Mouse (Mus musculus) midbrain, embryonic 14.5 days (tissue): ENCODE data around the gene Arid1b. TPM values are rescaled to one million over a fixed set of nuclear protein-coding genes. Genes with fewer than 3 reads are reported as not detected.

Experiments
- ATAC-seq: fragments of 200-750 bp; cut with Nextera tagmentation; 2 replicates; pipeline ENCODE4 v1.8.0; 2017; ENCODE audit warnings: moderate number of reproducible peaks, moderate library complexity; ENCODE audit not compliant: low FRiP score, low TSS enrichment
- DNase-seq: peaks from one replicate; pipeline ENCODE4 v3.0.0-alpha.2; 2015
- H3K27ac ChIP-seq: fragments of 300-500 bp; sonication (generic); replicated peaks from 2 replicates; pipeline ENCODE4 v1.5.1; 2014; ENCODE audit warnings: mild to moderate bottlenecking, low read depth, low read length, moderate library complexity
- H3K27me3 ChIP-seq: fragments of 300-500 bp; sonication (generic); 2 replicates; pipeline ENCODE4 v1.6.1; 2014; ENCODE audit warnings: low read length, control low read depth, mixed read lengths; ENCODE audit not compliant: control insufficient read depth, insufficient read depth
- H3K36me3 ChIP-seq: fragments of 300-500 bp; sonication (generic); 2 replicates; pipeline ENCODE4 v1.6.1; 2014; ENCODE audit warnings: low read length, control low read depth; ENCODE audit not compliant: control insufficient read depth, insufficient read depth
- H3K4me1 ChIP-seq: fragments of 300-500 bp; sonication (generic); 2 replicates; pipeline ENCODE4 v1.6.1; 2014; ENCODE audit warnings: mild to moderate bottlenecking, antibody characterized with exemption, low read length, control low read depth; ENCODE audit not compliant: control insufficient read depth, insufficient read depth
- H3K4me2 ChIP-seq: fragments of 300-500 bp; sonication (generic); 2 replicates; pipeline ENCODE4 v1.6.1; 2014; ENCODE audit warnings: mild to moderate bottlenecking, low read length, moderate library complexity
- H3K4me3 ChIP-seq: fragments of 300-500 bp; sonication (generic); replicated peaks from 2 replicates; pipeline ENCODE4 v1.5.1; 2014; ENCODE audit warnings: low read depth, low read length
- H3K9ac ChIP-seq: fragments of 300-500 bp; sonication (generic); replicated peaks from 2 replicates; pipeline ENCODE4 v1.6.1; 2014; ENCODE audit warnings: mild to moderate bottlenecking, low read length, moderate library complexity
- H3K9me3 ChIP-seq: fragments of 300-500 bp; sonication (generic); 2 replicates; pipeline ENCODE4 v1.6.1; 2016; ENCODE audit warnings: low read length, control low read depth, mixed read lengths; ENCODE audit not compliant: control insufficient read depth
- WGBS: fragments of 180-500 bp; shearing (Covaris S2); extraction: QIAGEN DNeasy Blood & Tissue Kit; methylation state at CpG from one replicate; pipeline ENCODE4 v1.1.7; 2014; 5-methylcytosine and 5-hydroxymethylcytosine counted together
- polyA plus RNA-seq: library from polyadenylated mRNA; unstranded; fragments of >200 nt; fragmentation: Nextera tagmentation; extraction: Ambion mirVana; gene quantifications from 2 replicates; pipeline ENCODE4 v1.2.1, GENCODE M21; 2014

The Arid1b gene
- polyA plus RNA-seq, 1 experiment from 2014 or later = 23.8 TPM

DNA sequence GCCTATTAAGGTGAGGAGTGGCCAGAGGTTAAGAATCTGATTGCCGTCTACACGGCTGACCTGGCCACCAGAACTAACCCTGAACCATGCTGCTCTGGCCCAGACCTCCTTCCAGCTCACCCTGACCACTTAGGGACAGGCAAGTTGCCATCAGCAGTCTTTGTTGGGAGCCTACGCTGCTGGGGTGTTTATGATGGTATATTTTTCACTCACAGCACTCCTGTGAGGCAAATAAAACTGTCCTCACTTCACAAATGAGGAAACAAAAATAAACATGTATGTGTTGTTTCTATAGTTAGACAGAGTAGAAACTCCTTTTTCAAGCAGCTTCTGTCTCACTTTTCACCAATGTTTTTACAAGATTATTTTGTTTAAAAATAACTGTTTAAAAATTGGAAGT lies 280.3 kb downstream of the Arid1b start:
- DNase-seq = no peak
- Histone ChIP-seq H3K9ac (no peak overlapping the region), H3K36me3 (peaks cover 2% of the 10 kb centered on the region; the same call in 1 of the 2 replicates), H3K27me3 (no peaks in the 10 kb centered on the region), H3K27ac (no peak overlapping the region), H3K4me3 (no peak overlapping the region), H3K4me2 (no peak overlapping the region), H3K9me3 (no peaks in the 10 kb centered on the region), H3K4me1 (0 out of 2 replicates have a peak, but pooled peaks cover 3% of the 10 kb centered on the region)
- 94% methylated on average over 3 of the region's 3 CpGs for WGBS
- no peak for ATAC-seq

DNA sequence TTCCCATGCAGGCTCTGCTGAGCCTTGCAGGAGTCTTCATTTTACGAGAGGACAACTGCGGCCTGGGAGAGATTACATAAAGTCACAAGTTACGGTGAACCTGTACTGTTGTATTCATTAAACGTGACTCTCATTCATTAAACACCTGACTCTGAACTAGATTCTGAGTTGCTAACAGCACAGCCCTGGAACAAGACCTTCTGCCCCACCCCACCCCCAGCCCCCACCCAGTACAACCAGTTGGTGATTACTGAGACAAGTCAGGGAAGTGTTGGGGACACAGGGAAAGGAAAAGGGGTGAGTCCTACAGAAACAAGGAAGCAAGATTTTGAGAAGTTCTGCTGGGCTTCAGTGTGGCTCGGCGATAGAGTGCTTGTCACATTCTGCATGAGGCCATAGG lies 281.6 kb downstream of the Arid1b start:
- H3K9me3 ChIP-seq = no peaks in the 10 kb centered on the region
- no peak overlapping the region for H3K27ac ChIP-seq
- no peak for DNase-seq
- 94% methylated on average over 6 of the region's 6 CpGs for WGBS
- no peak for ATAC-seq
- H3K36me3 ChIP-seq = peaks cover 10% of the 10 kb centered on the region; the same call in 1 of the 2 replicates
- H3K4me1 ChIP-seq = 0 out of 2 replicates have a peak, but pooled peaks cover 3% of the 10 kb centered on the region
- H3K9ac ChIP-seq = no peak overlapping the region
- no peak overlapping the region for H3K4me3 ChIP-seq
- H3K4me2 ChIP-seq = no peak overlapping the region
- H3K27me3 ChIP-seq = no peaks in the 10 kb centered on the region

DNA sequence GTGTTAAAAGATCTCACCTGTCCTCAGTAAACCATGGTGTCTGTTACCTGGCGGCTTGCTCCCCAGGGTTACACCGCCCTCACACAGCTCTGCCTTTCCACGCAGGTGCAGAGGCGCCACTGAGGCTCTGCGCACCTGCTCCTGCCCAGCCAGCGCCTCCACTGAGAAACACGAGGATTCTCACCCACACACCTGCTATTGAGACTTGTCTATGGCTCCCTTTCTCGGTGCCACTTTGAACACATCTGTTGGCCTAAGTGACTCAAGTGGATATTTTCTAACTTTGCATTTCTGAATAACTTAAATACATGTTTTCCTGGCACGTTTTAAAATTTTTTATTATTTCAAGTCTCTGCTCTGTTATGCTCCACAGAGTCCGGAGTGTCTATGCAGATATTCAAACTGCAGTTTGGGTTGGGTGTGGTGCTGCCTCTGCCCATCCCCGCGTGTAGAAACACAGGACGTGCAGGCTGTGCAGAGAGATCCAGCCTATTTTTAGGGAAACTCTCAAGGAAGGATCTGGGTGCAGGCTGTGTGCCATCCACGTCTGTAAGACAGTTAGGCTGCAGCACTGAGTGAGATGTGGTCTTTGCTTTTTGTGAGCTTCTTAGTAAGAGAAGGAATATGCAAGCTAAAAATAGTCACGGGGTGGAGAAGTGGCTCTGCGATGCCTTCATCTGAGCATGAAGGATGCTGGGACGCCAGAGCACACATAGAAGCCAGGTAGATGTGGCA lies 283.2 kb downstream of the Arid1b start:
- no peaks in the 10 kb centered on the region for H3K9me3 ChIP-seq
- H3K36me3 ChIP-seq = peaks cover 10% of the 10 kb centered on the region; the same call in 1 of the 2 replicates
- H3K4me2 ChIP-seq = no peak overlapping the region
- H3K9ac ChIP-seq = no peak overlapping the region
- ATAC-seq (no peak), DNase-seq (no peak)
- no peaks in the 10 kb centered on the region for H3K27me3 ChIP-seq
- no peak overlapping the region for H3K4me3 ChIP-seq
- no peaks in the 10 kb centered on the region for H3K4me1 ChIP-seq
- H3K27ac ChIP-seq = no peak overlapping the region
- WGBS = 93% methylated on average over 17 of the region's 17 CpGs

DNA sequence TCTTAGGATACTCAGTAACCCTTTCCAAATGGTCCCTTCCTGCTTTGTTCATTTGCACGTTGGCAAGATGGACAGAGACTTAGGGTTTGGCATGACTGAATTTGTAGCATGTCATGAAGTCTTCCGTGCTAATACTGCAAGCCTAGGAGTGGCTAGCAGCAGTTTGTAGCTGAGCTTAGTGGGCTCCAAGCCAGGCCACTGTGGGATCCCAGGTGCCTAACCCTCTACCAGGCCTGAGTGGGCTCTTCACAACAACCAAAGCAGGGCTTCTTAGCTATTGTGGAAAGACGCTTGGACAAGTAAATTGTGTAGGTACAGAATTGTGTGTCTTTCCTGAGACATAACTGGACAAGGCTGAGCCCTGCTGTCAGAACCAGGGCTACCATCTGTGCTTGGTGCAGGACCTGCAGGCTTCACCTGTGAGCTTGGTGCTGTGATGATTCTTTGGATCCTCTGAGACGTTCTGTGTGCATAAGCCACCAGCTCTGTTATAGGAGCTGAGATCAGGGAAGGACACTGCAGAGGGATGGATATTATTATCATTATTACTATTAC lies 286.4 kb downstream of the Arid1b start:
- no peak overlapping the region for H3K9ac ChIP-seq
- no peak overlapping the region for H3K4me2 ChIP-seq
- peaks cover 10% of the 10 kb centered on the region; the same call in 1 of the 2 replicates for H3K36me3 ChIP-seq
- H3K4me3 ChIP-seq = no peak overlapping the region
- H3K9me3 ChIP-seq = no peaks in the 10 kb centered on the region
- ATAC-seq (no peak), DNase-seq (no peak)
- peaks cover 7% of the 10 kb centered on the region for H3K4me1 ChIP-seq
- H3K27ac ChIP-seq = no peak overlapping the region
- WGBS = 85% methylated on average over 4 of the region's 4 CpGs
- no peaks in the 10 kb centered on the region for H3K27me3 ChIP-seq

DNA sequence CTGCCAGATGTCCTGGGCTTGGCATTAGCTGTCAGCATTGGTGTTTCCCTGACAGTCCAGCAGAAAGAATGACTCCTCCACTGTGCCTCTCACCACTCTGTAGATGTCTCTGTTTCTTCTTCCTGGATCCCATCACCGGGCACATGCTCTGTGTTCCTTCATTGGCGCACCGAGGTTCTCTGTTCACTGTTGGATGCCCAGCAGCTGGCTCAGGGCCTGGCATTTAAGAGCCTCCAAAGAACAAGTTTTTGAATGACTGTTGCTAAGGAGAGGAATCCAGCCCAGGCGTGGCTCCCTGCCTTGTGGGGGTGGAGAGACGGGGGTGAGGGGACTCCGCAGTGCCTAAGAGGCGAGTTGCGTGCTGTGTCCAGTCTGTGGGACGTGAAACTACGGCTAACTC lies 290.7 kb downstream of the Arid1b start:
- Histone ChIP-seq H3K4me3 (no peak overlapping the region), H3K36me3 (0 out of 2 replicates have a peak, but pooled peaks cover 5% of the 10 kb centered on the region), H3K27me3 (no peaks in the 10 kb centered on the region), H3K9me3 (no peaks in the 10 kb centered on the region), H3K27ac (no peak overlapping the region), H3K4me1 (peaks cover 26% of the 10 kb centered on the region), H3K4me2 (no peak overlapping the region), H3K9ac (no peak overlapping the region)
- ATAC-seq = no peak
- WGBS = 70% methylated on average over 10 of the region's 10 CpGs
- peak; percentile 60 for DNase-seq

DNA sequence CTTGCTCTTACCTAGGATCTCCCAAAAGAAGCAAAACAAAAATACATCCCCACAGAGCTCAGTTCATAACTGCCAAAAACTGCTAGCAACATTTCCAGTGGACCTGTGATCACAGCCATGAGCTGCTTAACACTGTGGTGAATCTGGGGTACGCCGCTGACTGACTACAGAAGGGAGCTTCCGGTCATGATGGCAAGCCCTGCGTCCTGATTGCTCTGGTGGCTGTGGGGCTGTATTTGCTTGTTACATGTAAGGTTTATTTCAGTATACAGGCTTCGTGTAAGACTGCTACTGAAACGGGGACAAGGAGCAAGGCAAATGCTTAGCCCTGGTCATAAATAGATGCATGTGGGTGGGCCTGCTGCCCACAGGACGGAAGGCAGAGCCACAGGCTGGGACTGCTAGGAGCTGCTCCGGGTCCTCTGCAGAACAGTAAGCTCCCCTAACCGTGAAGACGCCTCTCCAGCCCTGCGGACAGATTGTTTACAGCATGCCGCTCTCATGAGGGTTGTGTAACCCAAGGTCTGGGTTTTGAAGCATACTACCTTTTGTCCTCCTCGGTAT lies 291.8 kb downstream of the Arid1b start:
- peak; percentile 57; the same call in 1 of the 2 replicates for ATAC-seq
- H3K27ac ChIP-seq = peak overlapping the region; percentile 62
- DNase-seq = peak; percentile 38
- peaks cover 26% of the 10 kb centered on the region for H3K4me1 ChIP-seq
- 0 out of 2 replicates have a peak overlapping the region, but pooled peaks have one; percentile 3 for H3K4me2 ChIP-seq
- H3K9ac ChIP-seq = no peak overlapping the region
- 66% methylated on average over 13 of the region's 13 CpGs for WGBS
- no peak overlapping the region for H3K4me3 ChIP-seq
- no peaks in the 10 kb centered on the region for H3K9me3 ChIP-seq
- H3K27me3 ChIP-seq = no peaks in the 10 kb centered on the region
- H3K36me3 ChIP-seq = peaks cover 4% of the 10 kb centered on the region

DNA sequence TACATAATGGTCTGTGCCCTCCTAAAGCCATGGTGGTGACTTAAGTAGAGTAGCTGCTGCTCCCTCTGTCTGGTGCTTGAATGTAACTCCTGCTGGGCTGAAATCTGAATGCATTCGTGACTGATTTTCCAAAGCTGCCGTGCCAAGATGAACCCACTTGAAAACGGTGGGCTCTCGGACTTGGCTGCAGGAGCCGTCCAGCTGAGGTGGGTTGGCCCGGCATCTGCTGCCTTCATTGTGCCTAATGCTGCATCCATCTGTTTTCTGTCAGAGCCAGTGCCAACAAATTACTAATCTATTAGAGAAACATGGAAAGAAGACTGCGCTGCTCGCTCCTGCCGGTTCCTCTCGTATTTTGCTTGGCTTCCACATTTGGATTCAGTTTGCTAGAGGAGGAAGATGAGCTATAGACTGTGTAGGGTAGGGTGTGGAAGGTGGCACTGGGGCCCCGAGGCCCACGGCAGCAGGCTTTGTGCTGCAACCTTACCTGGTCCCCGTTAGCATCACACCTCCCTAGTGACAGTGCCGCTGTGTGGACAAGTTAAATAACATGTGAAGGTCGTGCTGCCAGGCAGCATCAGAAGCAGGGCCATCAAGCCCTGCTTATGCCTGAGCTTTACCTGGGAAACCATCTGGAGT lies 292.6 kb downstream of the Arid1b start:
- ATAC-seq (no peak; the same call in 1 of the 2 replicates), DNase-seq (peak; percentile 69)
- Histone ChIP-seq H3K36me3 (peaks cover 11% of the 10 kb centered on the region), H3K27me3 (no peaks in the 10 kb centered on the region), H3K9me3 (no peaks in the 10 kb centered on the region), H3K27ac (peak overlapping the region; percentile 62), H3K4me1 (peaks cover 26% of the 10 kb centered on the region), H3K4me3 (no peak overlapping the region), H3K9ac (no peak overlapping the region), H3K4me2 (0 out of 2 replicates have a peak overlapping the region, but pooled peaks have one; percentile 3)
- 53% methylated on average over 15 of the region's 15 CpGs for WGBS

DNA sequence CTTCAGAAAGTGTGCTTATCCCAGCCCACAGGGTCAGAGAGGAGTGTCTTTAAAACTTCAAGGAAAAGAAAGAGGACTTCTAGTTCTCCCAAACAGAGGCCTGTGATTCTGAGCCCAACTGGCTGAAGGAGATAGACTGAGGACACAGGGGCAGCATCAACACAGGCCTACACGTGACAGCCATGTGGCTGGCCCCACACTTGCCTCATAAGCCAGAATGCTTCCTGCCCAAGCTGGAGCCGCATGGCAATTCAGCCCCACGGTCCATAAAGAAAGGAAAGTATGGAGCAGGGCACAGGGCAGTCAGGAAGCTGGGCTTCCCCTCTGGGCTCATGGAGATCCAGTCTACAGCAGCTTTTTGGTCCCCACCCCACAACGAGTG lies 293.1 kb downstream of the Arid1b start:
- H3K9me3 ChIP-seq = no peaks in the 10 kb centered on the region
- H3K9ac ChIP-seq = no peak overlapping the region
- H3K27me3 ChIP-seq = no peaks in the 10 kb centered on the region
- H3K4me3 ChIP-seq = no peak overlapping the region
- 77% methylated on average over 4 of the region's 4 CpGs for WGBS
- H3K4me2 ChIP-seq = no peak overlapping the region
- peaks cover 26% of the 10 kb centered on the region for H3K4me1 ChIP-seq
- ATAC-seq (no peak), DNase-seq (no peak)
- no peak overlapping the region for H3K27ac ChIP-seq
- peaks cover 11% of the 10 kb centered on the region for H3K36me3 ChIP-seq
